Mouse (Mus musculus): ENCODE data around the gene Soga1.

DNA sequence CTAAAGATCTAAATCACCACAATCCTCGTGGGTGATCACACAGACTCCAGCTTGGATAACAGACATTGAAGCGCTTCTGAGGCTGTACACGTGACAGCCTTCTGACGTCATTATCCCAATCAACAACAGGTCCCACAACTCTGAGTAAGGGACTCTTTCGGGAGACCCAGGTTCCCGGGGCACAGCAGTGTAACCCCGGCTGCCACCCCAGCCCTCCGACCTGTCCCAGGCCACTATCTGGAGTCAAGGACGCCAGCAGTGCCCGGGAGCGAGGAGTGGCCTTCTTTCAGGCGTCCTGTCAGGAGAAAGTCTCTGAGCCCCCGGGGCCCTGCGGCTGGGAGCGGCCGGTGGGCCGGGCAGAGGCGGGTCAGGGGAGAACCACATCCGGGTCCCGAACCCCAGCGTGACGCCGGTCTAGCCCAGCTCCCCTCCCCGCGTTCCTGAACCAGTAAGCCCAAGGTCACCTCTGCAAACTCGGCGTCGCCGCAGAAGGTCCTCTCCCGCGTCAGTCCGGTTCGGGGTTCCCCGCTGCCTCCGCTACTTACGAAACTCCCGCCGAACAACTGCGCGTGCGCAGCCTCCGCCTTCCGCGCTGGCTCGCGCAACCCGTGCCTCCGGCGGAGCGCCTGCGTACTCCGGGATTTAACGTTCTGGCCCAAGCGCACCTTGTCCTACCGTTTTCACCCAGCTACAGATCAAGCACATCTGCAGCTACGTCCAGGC, 72.4 kb downstream of the Soga1 start, which contains the start of gene Dsn1:
- no peak; the same call in 1 of the 2 replicates for TF ChIP-seq HCFC1 (IDR thresholded peaks at IDR 0.05; ENCODE audit: borderline replicate concordance, insufficient read depth, low read length)
- TF ChIP-seq MAFK (IDR thresholded peaks at IDR 0.05; ENCODE audit: insufficient read depth, low read depth, low read length) = no peak
- TF ChIP-seq ZC3H11A (IDR thresholded peaks at IDR 0.05; ENCODE audit: borderline replicate concordance, low read depth, low read length) = no peak

All from ES-E14 (cell line).